Mouse (Mus musculus) thymus, postnatal 0 days (tissue): ENCODE measurements around the gene Dusp10. TPM values are rescaled to one million over a fixed set of nuclear protein-coding genes. Genes with fewer than 3 reads are reported as not detected.

Source experiments
- DNase-seq: peaks from one replicate; pipeline ENCODE4 v3.0.0-alpha.2; 2015; ENCODE audit warnings: low spot score
- polyA plus RNA-seq: library from polyadenylated mRNA; unstranded; fragments of >200 nt; fragmentation: Nextera tagmentation; extraction: Ambion mirVana; gene quantifications from 2 replicates; pipeline ENCODE4 v1.2.1, GENCODE M21; 2015

Gene Dusp10
- polyA plus RNA-seq, 1 experiment from 2014 or later: 101 TPM

DNA sequence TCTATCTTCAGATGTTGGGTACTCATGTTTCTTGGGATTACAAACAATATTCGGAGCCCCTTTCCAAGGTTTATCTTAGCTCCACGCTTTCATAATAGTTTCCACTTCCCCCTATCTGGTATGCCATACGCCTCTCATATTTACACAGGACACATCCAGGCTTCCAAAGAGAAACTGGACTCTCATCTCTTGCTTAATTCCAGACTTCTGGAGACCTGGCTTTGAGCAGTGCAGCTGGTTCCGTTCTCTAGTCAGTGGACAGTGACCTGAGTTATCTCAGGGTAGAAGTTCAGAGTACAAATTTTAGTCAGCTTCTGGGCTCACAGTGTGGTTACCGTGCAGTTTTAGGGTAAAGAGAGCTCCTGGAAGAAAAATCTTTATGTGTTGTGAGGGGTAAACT is 87.3 kb downstream of the Dusp10 start:
- peak; percentile 28 for DNase-seq

DNA sequence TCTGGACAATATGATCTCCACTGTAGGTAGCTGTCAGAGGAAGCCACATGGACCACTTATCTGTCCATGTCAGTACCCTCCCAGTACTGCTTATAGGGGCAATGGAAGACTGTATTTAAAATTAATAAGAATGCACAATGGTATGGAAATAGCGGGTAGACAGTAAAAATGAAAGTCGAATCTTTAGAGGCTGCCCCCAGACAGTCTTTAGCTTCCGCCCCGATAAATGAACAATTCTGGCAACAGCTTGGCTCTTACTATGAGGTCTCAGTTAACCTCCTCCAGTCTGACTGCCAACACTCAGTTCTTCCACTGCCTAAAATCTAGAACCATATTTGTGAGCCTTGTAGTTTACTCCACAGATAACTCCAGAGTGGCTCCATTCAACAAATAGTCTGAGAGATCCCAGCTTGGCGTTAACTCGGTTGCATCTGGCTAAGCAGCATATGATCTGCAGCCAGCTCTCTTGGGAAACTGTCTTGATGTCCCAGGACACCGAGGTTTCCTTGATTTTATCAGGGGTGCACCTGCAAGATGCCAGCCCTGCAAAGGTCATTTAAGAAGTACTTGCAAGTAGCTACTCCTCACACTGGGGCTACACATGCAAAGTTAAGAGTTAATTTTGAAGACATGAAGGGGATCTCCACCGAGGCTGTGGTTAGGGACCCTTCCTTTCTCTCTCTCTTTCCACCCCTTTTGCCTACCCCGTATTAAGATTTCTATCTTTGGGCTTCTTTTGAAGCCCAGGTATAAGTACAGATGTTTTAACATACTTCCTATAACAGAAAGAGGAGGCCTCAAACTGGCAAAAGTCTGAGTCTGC is 88.0 kb downstream of the Dusp10 start:
- peak; percentile 87 for DNase-seq

DNA sequence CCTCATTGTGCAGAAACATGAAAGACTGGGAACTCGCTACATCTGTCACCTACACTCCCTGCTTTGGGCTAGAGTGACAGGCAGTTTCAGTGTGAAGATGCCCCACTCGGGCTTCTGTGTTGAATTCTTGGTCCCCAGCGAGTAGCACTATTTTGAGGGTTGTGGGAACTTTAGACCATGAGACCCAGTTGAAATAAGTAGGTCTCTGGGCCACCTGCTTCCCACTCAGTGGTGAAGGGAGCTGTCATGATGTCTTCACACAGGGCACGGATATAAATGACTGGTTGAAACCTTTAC is 88.6 kb downstream of the Dusp10 start:
- no peak for DNase-seq

DNA sequence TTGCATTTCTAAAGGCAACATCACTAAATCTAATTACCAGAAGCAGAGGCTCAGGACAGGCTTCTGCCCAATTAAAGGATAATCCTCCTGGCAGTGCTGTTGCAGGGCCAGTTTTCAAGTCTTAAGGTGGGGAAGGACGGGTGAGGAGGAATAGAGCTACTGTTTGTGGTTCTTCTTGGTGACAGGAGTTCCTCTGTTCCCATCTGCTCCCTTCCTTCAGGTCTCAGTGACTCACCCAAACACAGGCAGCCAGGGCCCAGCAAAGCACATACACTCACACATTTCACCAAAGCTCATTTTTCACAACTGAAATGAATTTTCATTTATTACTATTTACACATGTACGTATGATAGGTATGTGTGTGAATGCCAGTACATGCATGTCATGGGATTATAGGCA is 93.7 kb downstream of the Dusp10 start:
- no peak for DNase-seq

DNA sequence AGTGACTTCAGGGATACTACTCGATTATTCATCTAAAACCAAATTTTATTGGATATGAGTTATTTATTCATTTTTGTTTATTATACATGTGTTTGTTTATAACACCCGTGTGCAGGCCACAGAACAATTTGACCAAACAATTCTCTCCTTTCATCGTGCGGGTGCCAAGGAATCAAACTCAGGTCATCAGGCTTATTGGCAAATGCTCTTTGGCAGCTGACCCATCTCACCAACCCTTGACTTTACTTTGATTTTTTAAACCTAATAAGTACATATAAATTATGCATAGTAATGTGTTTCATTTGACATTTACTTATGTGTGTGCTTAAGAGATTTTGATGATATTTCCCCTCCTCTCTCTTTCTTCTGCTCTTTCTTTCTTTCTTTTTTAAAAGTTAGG is 94.3 kb downstream of the Dusp10 start:
- no peak for DNase-seq

DNA sequence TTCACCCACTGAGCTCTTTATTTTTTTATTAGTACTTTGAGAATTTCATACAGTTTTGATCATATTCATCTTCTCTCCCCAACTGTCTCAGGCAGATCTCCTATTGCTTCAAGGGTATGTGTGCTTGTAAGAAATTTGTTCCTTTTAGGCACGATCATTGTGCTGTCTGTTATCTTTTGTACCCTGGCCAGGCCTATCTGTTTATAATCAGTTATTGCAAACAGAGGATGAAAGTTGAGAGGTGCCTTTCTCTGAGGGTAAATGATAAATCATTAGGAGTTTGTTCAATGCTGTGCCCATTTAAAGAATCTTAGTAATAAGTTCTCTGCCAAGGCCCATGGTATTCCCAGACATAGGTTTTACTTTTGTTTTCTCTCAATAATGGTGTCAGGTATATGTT is 95.2 kb downstream of the Dusp10 start:
- no peak for DNase-seq

DNA sequence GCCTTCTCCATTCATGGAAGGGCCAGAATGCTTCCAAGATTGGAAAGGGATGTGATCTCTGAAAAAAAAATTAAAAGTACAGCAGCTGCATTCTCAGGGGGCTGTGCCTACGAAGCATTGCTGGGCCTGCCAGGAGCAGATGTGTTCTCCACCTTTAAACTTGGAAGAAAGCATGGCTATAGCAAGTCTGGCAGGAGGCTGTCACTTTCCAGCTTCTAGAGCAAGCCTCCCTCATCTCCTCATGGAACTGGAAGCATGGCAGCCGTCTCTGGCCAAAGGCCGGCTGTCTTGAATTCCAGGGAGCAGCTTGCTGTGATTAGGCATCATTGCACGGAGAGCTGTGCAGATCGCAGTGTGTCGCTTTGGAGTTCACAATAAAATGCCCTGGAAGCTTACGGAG is 104.5 kb downstream of the Dusp10 start:
- DNase-seq: peak; percentile 53

DNA sequence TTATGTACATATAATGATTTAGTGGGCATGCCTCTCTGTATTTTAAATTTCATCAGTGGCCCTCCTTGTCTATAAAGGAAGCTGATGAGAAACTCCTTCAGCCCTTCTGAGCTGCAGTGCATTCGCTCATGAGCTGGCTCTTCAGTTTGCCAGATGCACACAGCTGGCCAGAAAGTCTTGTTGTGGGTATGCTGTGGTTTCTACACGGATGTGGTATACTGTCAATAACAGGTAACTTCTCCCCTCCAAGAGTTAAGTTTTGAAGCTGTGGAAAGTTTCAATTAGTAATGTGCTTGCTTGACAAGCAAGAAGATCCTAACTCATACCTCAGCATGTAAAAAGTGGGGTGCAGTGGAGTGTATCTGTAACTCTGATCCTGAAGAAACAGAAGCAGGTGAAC is 104.9 kb downstream of the Dusp10 start:
- peak; percentile 96 for DNase-seq

DNA sequence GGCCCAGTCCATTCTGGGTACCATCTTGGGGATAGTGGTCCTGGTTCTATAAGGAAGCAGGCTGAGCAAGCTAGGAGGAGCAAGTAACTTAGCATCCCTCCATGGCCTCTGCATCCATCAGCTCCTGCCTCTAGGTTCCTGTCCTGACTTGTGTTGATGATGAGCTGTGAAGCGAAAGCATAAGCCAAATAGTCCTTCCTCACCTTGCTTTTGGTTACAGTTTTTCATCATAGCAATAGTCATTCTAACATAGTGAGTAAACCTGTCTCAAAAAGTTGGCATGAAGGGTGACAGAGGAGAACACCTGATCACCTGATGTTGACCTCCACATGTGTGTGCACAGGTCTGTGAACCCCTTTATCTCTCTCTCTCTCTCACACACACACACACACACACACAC is 105.5 kb downstream of the Dusp10 start:
- DNase-seq: no peak

Other genes starting within 250 kb of the Dusp10 start
- 6.2 and 8.7 TPM in 2 replicates for gene 1700056E22Rik, start 21.0 kb downstream of the Dusp10 start, polyA plus RNA-seq